Mouse (Mus musculus): ENCODE results near the gene Slc25a21. TPM values are rescaled to one million over a fixed set of nuclear protein-coding genes. Genes with fewer than 3 reads are reported as not detected.
"Not testable (repeated sequence)": the region's sequence is repeated elsewhere in the genome, so short reads cannot be mapped to it uniquely, and the experiment has no call there.

The Slc25a21 gene
- polyA plus RNA-seq, 1 experiment from 2014 or later: not detected

GRCm38 (mm10) chr12:57212463-57212862, 15.2 kb upstream of the Slc25a21 start:
- not testable (repeated sequence) for H3K36me3 ChIP-seq (ENCODE audit: control insufficient read depth, insufficient read depth, low read length); H3K4me2 ChIP-seq (ENCODE audit: low read length); H3K27ac ChIP-seq (replicated peaks; ENCODE audit: low read depth, low read length); H3K9ac ChIP-seq (replicated peaks; ENCODE audit: low read length); H3K4me3 ChIP-seq (replicated peaks; ENCODE audit: low read depth, low read length); H3K9me3 ChIP-seq (ENCODE audit: control insufficient read depth, low read length); DNase-seq; H3K4me1 ChIP-seq (ENCODE audit: control insufficient read depth, insufficient read depth, low read length); H3K27me3 ChIP-seq (ENCODE audit: control insufficient read depth, insufficient read depth, low read length)
- 77% methylated on average over 5 of the region's 5 CpGs for WGBS
- peak; percentile 46; the same call in 1 of the 2 replicates for ATAC-seq (ENCODE audit: low FRiP score, low TSS enrichment)

DNA sequence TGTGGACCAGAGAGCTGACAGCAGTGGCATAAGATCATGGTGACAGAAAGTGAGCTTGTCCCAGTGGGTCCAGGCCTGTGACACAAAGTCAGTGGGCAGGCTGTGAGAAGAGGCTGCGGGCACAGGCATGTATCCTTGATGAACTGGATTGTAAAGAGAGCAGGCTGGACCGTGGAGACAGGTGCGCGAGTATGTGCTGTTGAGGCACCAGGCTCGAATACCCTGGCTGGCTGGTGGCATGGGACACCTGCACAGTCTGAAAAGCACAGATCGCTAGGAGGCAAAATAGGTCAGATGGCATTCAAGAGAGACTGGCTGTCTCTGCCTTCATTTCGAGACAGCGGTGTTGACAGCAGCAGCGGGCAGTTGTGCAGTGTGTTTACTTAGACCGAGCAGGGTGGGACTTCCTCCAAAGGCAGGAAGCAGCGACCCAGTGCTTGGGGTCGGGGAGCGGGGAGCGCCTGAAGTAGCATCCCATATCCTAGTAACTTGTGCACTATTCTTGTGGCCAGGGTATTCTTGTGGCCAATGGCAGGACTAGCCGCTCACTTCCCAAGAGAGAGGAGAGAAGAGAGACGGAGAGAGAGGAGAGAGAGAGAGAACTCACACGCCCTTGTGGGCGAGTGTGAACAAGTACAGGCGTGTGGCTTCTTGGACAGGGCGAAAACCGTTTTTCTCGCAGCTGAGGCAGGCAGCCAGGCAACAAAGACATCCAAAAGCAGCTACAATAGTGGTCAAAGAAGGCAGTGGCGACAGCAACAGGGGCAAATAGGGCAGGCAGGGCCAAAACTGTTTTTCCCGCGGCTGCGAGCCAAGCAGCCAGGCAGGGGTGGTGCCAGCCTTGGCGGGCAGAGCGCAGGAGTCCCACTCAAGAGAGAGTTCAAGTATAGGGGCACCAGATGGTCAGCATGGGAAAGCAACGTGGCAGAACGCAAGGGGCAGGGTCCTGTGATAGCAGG, 14.4 kb upstream of the Slc25a21 start:
- WGBS: 8% methylated on average over 30 of the region's 30 CpGs
- peak overlapping the region; percentile 61 for H3K9ac ChIP-seq (replicated peaks; ENCODE audit: low read length)
- H3K27me3 ChIP-seq (ENCODE audit: control insufficient read depth, insufficient read depth, low read length): no peaks in the 10 kb centered on the region
- H3K9me3 ChIP-seq (ENCODE audit: control insufficient read depth, low read length): no peaks in the 10 kb centered on the region
- H3K4me3 ChIP-seq (replicated peaks; ENCODE audit: low read depth, low read length): peak overlapping the region; percentile 49
- no peaks in the 10 kb centered on the region for H3K36me3 ChIP-seq (ENCODE audit: control insufficient read depth, insufficient read depth, low read length)
- no peak overlapping the region for H3K27ac ChIP-seq (replicated peaks; ENCODE audit: low read depth, low read length)
- DNase-seq: peak; percentile 54
- peak; percentile 69 for ATAC-seq (ENCODE audit: low FRiP score, low TSS enrichment)
- no peaks in the 10 kb centered on the region for H3K4me1 ChIP-seq (ENCODE audit: control insufficient read depth, insufficient read depth, low read length)
- peak overlapping the region; percentile 88 for H3K4me2 ChIP-seq (ENCODE audit: low read length)

- no peak overlapping the region for H3K4me2 ChIP-seq (ENCODE audit: low read length)
- 82% methylated on average over 4 of the region's 4 CpGs for WGBS
- ATAC-seq (ENCODE audit: low FRiP score, low TSS enrichment): no peak
Observed at GRCm38 (mm10) chr12:57204276-57204851, 7.1 kb upstream of the Slc25a21 start.

DNA sequence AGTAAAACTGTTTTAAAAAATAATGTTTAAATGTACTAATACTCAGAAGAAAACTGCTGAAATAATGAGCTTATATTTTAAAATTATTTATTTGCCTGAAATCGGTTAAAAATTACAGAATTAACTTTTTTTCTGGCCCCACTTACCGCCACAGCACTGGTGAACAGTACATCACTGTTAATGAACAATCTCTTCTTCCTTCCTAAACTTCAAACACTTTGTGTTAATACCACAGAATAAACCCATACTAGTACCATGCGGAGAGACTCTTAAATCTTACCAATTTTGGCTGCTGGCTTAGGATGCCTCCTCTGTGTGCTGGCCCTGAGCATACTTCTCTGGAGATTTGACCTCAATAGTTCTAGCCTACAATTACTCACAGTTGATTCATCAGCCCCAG, 4.6 kb upstream of the Slc25a21 start:
- no peak for ATAC-seq (ENCODE audit: low FRiP score, low TSS enrichment)
- H3K4me1 ChIP-seq (ENCODE audit: control insufficient read depth, insufficient read depth, low read length): no peaks in the 10 kb centered on the region
- no peak overlapping the region for H3K4me2 ChIP-seq (ENCODE audit: low read length)
- no peaks in the 10 kb centered on the region for H3K36me3 ChIP-seq (ENCODE audit: control insufficient read depth, insufficient read depth, low read length)
- H3K4me3 ChIP-seq (replicated peaks; ENCODE audit: low read depth, low read length): no peak overlapping the region
- no peaks in the 10 kb centered on the region for H3K9me3 ChIP-seq (ENCODE audit: control insufficient read depth, low read length)
- WGBS: 96% methylated on average over 3 of the region's 3 CpGs
- no peak for DNase-seq
- no peak overlapping the region for H3K27ac ChIP-seq (replicated peaks; ENCODE audit: low read depth, low read length)
- H3K9ac ChIP-seq (replicated peaks; ENCODE audit: low read length): no peak overlapping the region
- peaks cover 8% of the 10 kb centered on the region for H3K27me3 ChIP-seq (ENCODE audit: control insufficient read depth, insufficient read depth, low read length)

More at GRCm38 (mm10) chr12:57204276-57204851, 7.1 kb upstream of the Slc25a21 start:
- H3K4me1 ChIP-seq (ENCODE audit: control insufficient read depth, insufficient read depth, low read length): no peaks in the 10 kb centered on the region
- no peaks in the 10 kb centered on the region for H3K36me3 ChIP-seq (ENCODE audit: control insufficient read depth, insufficient read depth, low read length)
- H3K27ac ChIP-seq (replicated peaks; ENCODE audit: low read depth, low read length): no peak overlapping the region
- no peak for DNase-seq
- H3K9ac ChIP-seq (replicated peaks; ENCODE audit: low read length): no peak overlapping the region
- H3K27me3 ChIP-seq (ENCODE audit: control insufficient read depth, insufficient read depth, low read length): no peaks in the 10 kb centered on the region
- no peaks in the 10 kb centered on the region for H3K9me3 ChIP-seq (ENCODE audit: control insufficient read depth, low read length)
- no peak overlapping the region for H3K4me3 ChIP-seq (replicated peaks; ENCODE audit: low read depth, low read length)

GRCm38 (mm10) chr12:57199427-57199826, 2.2 kb upstream of the Slc25a21 start:
- 96% methylated on average over 2 of the region's 2 CpGs for WGBS
- ATAC-seq (ENCODE audit: low FRiP score, low TSS enrichment) (no peak), DNase-seq (no peak)
- H3K4me3 ChIP-seq (replicated peaks; ENCODE audit: low read depth, low read length): no peak overlapping the region
- no peaks in the 10 kb centered on the region for H3K9me3 ChIP-seq (ENCODE audit: control insufficient read depth, low read length)
- peaks cover 5% of the 10 kb centered on the region; the same call in 1 of the 2 replicates for H3K4me1 ChIP-seq (ENCODE audit: control insufficient read depth, insufficient read depth, low read length)
- no peak overlapping the region for H3K27ac ChIP-seq (replicated peaks; ENCODE audit: low read depth, low read length)
- peaks cover 15% of the 10 kb centered on the region for H3K27me3 ChIP-seq (ENCODE audit: control insufficient read depth, insufficient read depth, low read length)
- no peak overlapping the region for H3K9ac ChIP-seq (replicated peaks; ENCODE audit: low read length)
- no peak overlapping the region for H3K4me2 ChIP-seq (ENCODE audit: low read length)
- H3K36me3 ChIP-seq (ENCODE audit: control insufficient read depth, insufficient read depth, low read length): no peaks in the 10 kb centered on the region

GRCm38 (mm10) chr12:57198269-57198668, 997 bp upstream of the Slc25a21 start:
- Histone ChIP-seq H3K27ac (replicated peaks; ENCODE audit: low read depth, low read length) (no peak overlapping the region), H3K4me1 (ENCODE audit: control insufficient read depth, insufficient read depth, low read length) (peaks cover 5% of the 10 kb centered on the region; the same call in 1 of the 2 replicates), H3K4me2 (ENCODE audit: low read length) (no peak overlapping the region), H3K9me3 (ENCODE audit: control insufficient read depth, low read length) (no peaks in the 10 kb centered on the region), H3K27me3 (ENCODE audit: control insufficient read depth, insufficient read depth, low read length) (peaks cover 15% of the 10 kb centered on the region), H3K9ac (replicated peaks; ENCODE audit: low read length) (no peak overlapping the region), H3K4me3 (replicated peaks; ENCODE audit: low read depth, low read length) (no peak overlapping the region), H3K36me3 (ENCODE audit: control insufficient read depth, insufficient read depth, low read length) (no peaks in the 10 kb centered on the region)
- DNase-seq (no peak), ATAC-seq (ENCODE audit: low FRiP score, low TSS enrichment) (0 out of 2 replicates have a peak, but pooled peaks have one; percentile 12)

- no peaks in the 10 kb centered on the region for H3K36me3 ChIP-seq (ENCODE audit: control insufficient read depth, insufficient read depth, low read length)
Observed at GRCm38 (mm10) chr12:57196608-57197362, 487 bp downstream of the Slc25a21 start.

GRCm38 (mm10) chr12:57196286-57196607, 1.0 kb downstream of the Slc25a21 start:
- H3K27ac ChIP-seq (replicated peaks; ENCODE audit: low read depth, low read length): no peak overlapping the region
- WGBS: 1% methylated on average over 8 of the region's 8 CpGs

More at GRCm38 (mm10) chr12:57196608-57197362, 487 bp downstream of the Slc25a21 start:
- peaks cover 15% of the 10 kb centered on the region for H3K27me3 ChIP-seq (ENCODE audit: control insufficient read depth, insufficient read depth, low read length)
- H3K4me2 ChIP-seq (ENCODE audit: low read length): peak overlapping the region; percentile 85
- peak overlapping the region; percentile 46 for H3K4me3 ChIP-seq (replicated peaks; ENCODE audit: low read depth, low read length)
- H3K4me1 ChIP-seq (ENCODE audit: control insufficient read depth, insufficient read depth, low read length): peaks cover 5% of the 10 kb centered on the region; the same call in 1 of the 2 replicates
- H3K9ac ChIP-seq (replicated peaks; ENCODE audit: low read length): peak overlapping the region; percentile 39
- under 1% methylated on average over 59 of the region's 59 CpGs for WGBS
- DNase-seq (peak; percentile 53), ATAC-seq (ENCODE audit: low FRiP score, low TSS enrichment) (peak; percentile 63; the same call in 1 of the 2 replicates)
- H3K9me3 ChIP-seq (ENCODE audit: control insufficient read depth, low read length): no peaks in the 10 kb centered on the region
- H3K27ac ChIP-seq (replicated peaks; ENCODE audit: low read depth, low read length): no peak overlapping the region

More at GRCm38 (mm10) chr12:57196286-57196607, 1.0 kb downstream of the Slc25a21 start:
- no peaks in the 10 kb centered on the region for H3K36me3 ChIP-seq (ENCODE audit: control insufficient read depth, insufficient read depth, low read length)
- peak overlapping the region; percentile 39 for H3K9ac ChIP-seq (replicated peaks; ENCODE audit: low read length)
- no peak for DNase-seq
- H3K4me1 ChIP-seq (ENCODE audit: control insufficient read depth, insufficient read depth, low read length): peaks cover 5% of the 10 kb centered on the region; the same call in 1 of the 2 replicates
- H3K9me3 ChIP-seq (ENCODE audit: control insufficient read depth, low read length): no peaks in the 10 kb centered on the region
- peak overlapping the region; percentile 85 for H3K4me2 ChIP-seq (ENCODE audit: low read length)
- no peak for ATAC-seq (ENCODE audit: low FRiP score, low TSS enrichment)
- peak overlapping the region; percentile 46 for H3K4me3 ChIP-seq (replicated peaks; ENCODE audit: low read depth, low read length)
- H3K27me3 ChIP-seq (ENCODE audit: control insufficient read depth, insufficient read depth, low read length): peaks cover 15% of the 10 kb centered on the region

Measured in midbrain, embryonic 14.5 days (tissue).